Mouse (Mus musculus) brown adipose tissue, adult 24 weeks (tissue): ENCODE results near the gene Tbc1d14. TPM values are rescaled to one million over a fixed set of nuclear protein-coding genes. Genes with fewer than 3 reads are reported as not detected.

Source experiments
- H3K27ac ChIP-seq: fragments of 200-500 bp; replicated peaks from 2 replicates; pipeline ENCODE4 v1.5.1; 2012; ENCODE audit warnings: low read depth, mild to moderate bottlenecking, low read length
- H3K4me1 ChIP-seq: fragments of 200-500 bp; 2 replicates; pipeline ENCODE4 v1.6.1; 2012; ENCODE audit warnings: low read length, mixed read lengths; ENCODE audit not compliant: control insufficient read depth, insufficient read depth, insufficient read length
- H3K4me3 ChIP-seq: fragments of 200-500 bp; 2 replicates; pipeline ENCODE4 v1.5.1; 2012; ENCODE audit warnings: low read depth, mild to moderate bottlenecking, low read length, moderate library complexity; ENCODE audit not compliant: insufficient read depth
- polyA plus RNA-seq: library from polyadenylated mRNA; stranded (reverse); fragments of >200 nt; gene quantifications from 2 replicates; pipeline ENCODE4 v1.2.4, GENCODE M21; 2012; ENCODE audit not compliant: missing spikeins, insufficient read depth, insufficient read length

The Tbc1d14 gene
- polyA plus RNA-seq: 8.7 and 8.8 TPM in 2 replicates

DNA sequence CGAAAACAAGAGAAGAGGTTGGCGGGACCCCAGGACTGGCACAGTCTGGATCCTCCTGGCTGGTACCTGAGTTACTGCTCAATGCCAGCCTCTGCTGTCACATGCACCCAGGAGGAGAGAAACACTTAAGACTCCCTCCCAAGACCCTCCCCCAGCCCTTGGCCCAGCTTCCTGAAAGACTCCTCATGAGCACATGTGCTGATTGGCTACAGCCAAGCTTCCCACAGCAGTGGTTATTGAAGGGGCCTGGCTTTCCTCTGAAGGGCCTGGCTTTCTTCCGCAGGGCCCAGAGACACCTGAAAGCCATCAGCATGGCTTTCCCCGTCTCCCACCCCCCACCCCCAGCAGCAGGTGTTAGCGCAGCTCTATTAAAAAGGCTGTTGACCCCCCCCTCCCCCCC, at the start of gene Tbc1d14:
Tbc1d14 (minus strand) TSS at position 101 of the 400 bp plus-strand sequence.
- Histone ChIP-seq H3K4me1 (0 out of 2 replicates have a peak, but pooled peaks cover under 1% of the 10 kb centered on the region), H3K4me3 (no peak within 1 kb of the TSS), H3K27ac (no peak within 1 kb of the TSS)

DNA sequence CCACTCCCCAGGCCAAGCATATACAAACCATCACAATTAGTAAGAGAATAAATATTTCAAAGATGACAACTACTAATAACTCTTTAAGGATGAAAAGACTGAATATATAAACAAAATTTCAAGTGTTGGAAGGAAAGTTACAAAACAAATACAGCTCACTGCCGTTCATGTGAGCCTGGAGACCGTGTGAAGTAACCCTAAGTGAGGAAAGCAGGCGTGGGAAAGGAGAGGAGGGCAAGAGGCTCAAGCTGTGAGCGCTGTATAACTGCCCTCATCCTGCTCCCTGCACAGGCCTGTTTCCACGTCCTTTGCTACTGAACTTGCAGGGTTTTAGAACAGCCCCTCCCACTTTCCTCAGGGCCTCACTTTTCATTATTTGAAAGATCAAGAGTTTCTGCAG, 32.5 kb upstream of the Tbc1d14 start:
- Histone ChIP-seq H3K4me3 (no peak overlapping the region), H3K4me1 (peaks cover 9% of the 10 kb centered on the region), H3K27ac (no peak overlapping the region)

GRCm38 (mm10) chr5:36623670-36624069, 30.6 kb upstream of the Tbc1d14 start:
- Histone ChIP-seq H3K4me3 (no peak overlapping the region), H3K4me1 (peaks cover 11% of the 10 kb centered on the region), H3K27ac (0 out of 2 replicates have a peak overlapping the region, but pooled peaks have one; percentile 12)

- peak overlapping the region; percentile 35 for H3K4me3 ChIP-seq
- H3K4me1 ChIP-seq: peaks cover 11% of the 10 kb centered on the region
- peak overlapping the region; percentile 98 for H3K27ac ChIP-seq
These were observed 28.0 kb upstream of the Tbc1d14 start for GRCm38 (mm10) chr5:36621058-36621449.

GRCm38 (mm10) chr5:36620409-36621057, 27.5 kb upstream of the Tbc1d14 start:
- H3K27ac ChIP-seq: peak overlapping the region; percentile 98
- H3K4me1 ChIP-seq: peaks cover 11% of the 10 kb centered on the region
- no peak overlapping the region for H3K4me3 ChIP-seq

DNA sequence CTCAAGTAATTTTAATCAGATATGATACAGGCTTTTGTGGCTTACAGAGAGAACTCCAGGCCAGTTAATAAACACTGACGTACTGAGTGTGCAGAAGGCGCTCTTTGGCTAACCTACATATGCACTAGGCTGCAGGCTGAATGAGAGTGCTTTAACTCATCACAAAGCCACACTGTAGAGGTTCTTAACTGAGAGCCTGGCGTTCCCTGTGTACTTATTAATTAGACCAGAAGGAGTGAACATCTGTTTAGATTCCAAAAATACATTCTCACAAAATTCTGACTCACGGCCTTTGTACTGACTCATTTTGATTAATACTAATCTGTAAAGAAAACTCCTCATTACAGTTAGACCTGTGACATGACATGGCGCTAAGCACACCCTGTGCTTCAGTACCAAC, 25.8 kb upstream of the Tbc1d14 start:
- H3K4me1 ChIP-seq: peaks cover 9% of the 10 kb centered on the region; the same call in 1 of the 2 replicates
- no peak overlapping the region for H3K4me3 ChIP-seq
- H3K27ac ChIP-seq: no peak overlapping the region

DNA sequence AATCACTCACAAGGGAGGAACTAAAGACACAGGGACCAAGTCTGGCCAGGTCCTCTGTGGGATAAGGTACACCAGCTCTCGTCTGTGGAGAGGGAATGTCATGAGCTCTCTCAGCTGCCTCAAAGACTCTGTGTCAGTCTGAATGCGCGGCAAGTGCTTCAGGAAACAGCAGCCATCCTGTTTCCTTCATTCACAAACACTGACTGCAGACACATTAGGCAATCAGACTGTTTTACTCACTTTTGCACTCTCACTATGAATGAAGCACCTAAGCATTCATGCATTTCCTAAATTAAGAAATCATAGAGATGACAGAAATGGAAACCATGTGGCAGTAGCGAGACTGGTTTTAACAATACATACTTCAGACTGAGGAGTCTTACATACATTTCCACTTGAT, 25.3 kb upstream of the Tbc1d14 start:
- H3K4me1 ChIP-seq: peaks cover 6% of the 10 kb centered on the region; the same call in 1 of the 2 replicates
- H3K27ac ChIP-seq: no peak overlapping the region
- H3K4me3 ChIP-seq: no peak overlapping the region

DNA sequence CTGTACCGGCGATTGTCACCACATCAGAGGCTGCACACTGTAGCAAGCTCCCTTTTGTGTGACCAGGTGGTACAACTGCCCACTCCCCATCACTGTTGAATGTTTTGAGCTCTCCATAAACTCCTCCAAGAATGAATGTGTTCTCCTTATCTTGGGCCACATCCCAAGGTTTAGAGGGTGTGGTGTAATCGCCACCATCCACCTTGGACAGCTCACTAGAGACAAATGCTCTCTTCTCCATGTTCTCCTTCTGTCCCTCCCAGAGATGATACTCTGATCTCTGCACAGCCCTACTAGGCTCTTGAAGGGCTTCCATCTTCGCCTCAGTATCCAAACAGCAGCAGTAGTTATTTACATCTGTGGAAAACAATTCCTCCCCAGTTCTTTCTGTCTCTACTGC, 21.0 kb upstream of the Tbc1d14 start:
- Histone ChIP-seq H3K4me3 (no peak overlapping the region), H3K4me1 (no peaks in the 10 kb centered on the region), H3K27ac (no peak overlapping the region)

DNA sequence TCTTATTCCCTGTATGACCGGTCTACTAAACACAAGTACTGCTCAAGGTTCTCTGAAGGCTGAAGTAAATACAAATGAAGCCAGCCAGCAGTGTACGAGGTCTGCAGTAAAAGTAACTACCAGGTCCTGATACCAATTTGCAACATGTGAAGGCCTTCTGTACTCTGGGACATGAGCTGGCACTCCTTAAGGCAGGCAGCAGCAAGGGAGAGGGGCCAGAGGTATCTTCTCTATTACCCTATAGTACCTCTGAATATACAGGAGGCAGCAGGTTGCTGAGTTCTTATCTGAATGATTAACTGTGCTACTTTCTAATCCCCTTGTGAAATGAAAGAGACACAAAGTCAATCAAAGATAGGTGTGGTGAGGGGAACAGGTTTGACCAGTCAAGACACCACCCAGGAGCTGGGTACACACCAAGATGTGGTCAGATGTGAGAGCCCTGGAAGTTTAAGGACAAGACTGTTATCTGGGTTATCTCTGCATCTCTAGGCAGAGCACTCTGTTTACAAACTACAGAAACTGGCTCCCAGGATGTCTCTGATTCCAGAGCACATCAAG, 15.9 kb upstream of the Tbc1d14 start:
- H3K27ac ChIP-seq: 0 out of 2 replicates have a peak overlapping the region, but pooled peaks have one; percentile 26
- no peaks in the 10 kb centered on the region for H3K4me1 ChIP-seq
- H3K4me3 ChIP-seq: no peak overlapping the region

- Histone ChIP-seq H3K4me3 (no peak overlapping the region), H3K4me1 (0 out of 2 replicates have a peak, but pooled peaks cover 3% of the 10 kb centered on the region), H3K27ac (no peak overlapping the region)
These were observed 10.0 kb upstream of the Tbc1d14 start for GRCm38 (mm10) chr5:36603031-36603430.

DNA sequence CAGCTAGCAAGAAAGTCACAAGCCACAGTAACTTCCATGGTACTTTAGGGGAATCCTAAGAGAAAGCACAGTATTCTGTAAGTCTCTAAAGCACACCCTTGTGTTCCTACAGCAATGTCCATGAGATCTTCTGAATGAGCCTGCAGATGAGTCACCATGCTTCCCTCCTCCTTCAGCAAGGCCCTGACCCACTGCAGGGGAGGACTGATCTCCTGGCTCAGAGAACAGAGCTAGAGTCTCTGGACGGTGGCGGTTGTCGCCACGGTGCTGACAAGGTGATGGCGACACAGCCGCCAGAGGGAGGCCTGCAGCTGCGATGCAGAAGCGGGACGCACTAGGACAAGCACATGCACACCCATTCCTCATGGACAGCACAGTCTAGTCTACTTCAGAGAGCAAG, 9.0 kb upstream of the Tbc1d14 start:
- H3K4me1 ChIP-seq: 0 out of 2 replicates have a peak, but pooled peaks cover 3% of the 10 kb centered on the region
- H3K4me3 ChIP-seq: no peak overlapping the region
- H3K27ac ChIP-seq: no peak overlapping the region

DNA sequence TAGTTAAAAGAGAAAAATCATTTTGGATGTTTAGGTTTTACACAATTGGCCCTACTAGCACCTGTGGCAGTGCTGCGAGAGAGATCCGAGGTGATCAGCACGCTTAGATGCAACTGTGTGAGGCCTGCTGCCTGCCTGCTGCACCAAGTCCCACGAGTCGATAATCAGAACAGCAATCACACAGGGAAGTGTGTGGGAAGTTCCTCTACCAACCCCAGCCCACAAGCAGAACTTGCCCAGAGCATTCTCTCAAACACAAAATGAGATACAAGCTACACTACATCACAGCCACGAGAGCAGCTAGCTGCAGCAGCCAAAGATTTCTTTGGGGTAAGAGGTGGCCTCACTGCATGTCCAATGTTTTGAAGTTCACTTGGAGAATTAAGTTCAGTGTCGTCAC, 8.4 kb upstream of the Tbc1d14 start:
- Histone ChIP-seq H3K4me1 (0 out of 2 replicates have a peak, but pooled peaks cover 3% of the 10 kb centered on the region), H3K4me3 (no peak overlapping the region), H3K27ac (no peak overlapping the region)

DNA sequence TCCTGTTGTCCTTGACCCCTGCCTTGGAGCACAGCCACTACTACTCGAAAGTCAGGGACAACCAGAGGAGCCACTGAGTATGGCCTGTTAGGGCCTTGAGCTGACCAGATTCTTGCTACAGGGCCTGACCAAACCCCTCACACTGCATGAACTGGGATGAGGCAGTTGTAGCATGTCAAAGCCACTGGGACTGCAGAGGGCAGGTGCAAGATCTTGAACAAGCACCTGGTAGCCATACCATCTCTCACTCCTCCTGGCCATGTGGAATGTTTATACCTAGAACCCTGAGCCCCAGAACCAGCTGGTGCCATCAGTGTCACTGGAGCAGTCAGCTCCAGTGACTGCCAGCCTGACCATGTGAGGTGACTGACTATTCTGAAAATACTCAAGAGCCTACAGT, 5.8 kb upstream of the Tbc1d14 start:
- Histone ChIP-seq H3K4me1 (0 out of 2 replicates have a peak, but pooled peaks cover 3% of the 10 kb centered on the region), H3K4me3 (no peak overlapping the region), H3K27ac (no peak overlapping the region)

DNA sequence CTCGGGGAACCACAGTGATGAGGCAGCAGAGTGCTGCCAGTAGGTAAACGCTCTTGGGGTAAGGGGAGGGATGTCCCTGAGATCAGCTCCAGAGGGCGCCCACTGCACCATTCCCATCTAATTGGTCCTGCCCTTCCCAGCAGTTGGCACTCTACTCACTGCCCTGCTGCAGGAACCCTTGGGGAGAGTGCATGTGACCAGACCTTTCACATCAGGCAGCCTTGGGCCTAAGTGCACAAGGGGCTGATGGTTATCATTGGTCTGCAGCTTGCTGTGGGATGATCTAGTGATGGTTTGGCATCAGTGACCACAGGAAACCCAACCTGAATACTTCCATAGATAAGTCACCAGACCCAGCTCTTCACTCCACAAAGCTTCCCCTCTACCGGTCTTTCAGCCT, 4.6 kb upstream of the Tbc1d14 start:
- no peak overlapping the region for H3K4me3 ChIP-seq
- no peak overlapping the region for H3K27ac ChIP-seq
- H3K4me1 ChIP-seq: 0 out of 2 replicates have a peak, but pooled peaks cover 3% of the 10 kb centered on the region

GRCm38 (mm10) chr5:36596225-36596624, 3.1 kb upstream of the Tbc1d14 start:
- H3K4me3 ChIP-seq: no peak overlapping the region
- no peak overlapping the region for H3K27ac ChIP-seq
- H3K4me1 ChIP-seq: 0 out of 2 replicates have a peak, but pooled peaks cover 3% of the 10 kb centered on the region

DNA sequence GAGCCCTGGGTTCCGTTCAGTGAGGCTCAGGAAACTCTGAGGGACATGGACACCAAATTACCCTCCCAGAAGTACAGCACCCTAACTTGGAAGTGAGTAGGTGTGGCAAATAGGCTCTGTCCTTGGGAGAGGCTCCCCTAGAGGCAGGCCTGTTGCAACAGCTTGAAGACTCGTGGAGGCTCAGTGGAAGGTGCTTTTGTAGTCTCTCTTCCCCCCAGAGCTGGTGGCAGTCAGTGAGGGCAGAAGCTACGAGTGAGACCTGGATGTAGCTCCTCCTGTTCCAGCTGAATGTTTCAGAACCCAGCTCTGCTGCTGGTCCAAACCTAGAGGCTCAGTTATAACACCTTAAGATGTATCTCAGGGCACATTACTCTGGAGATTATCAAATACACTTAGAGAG, 2.0 kb upstream of the Tbc1d14 start:
- Histone ChIP-seq H3K4me1 (0 out of 2 replicates have a peak, but pooled peaks cover 3% of the 10 kb centered on the region), H3K4me3 (no peak overlapping the region), H3K27ac (no peak overlapping the region)
